Mouse (Mus musculus) neural tube, embryonic 14.5 days (tissue): ENCODE data around the gene Reg4. TPM values are rescaled to one million over a fixed set of nuclear protein-coding genes. Genes with fewer than 3 reads are reported as not detected.

ENCODE experiments used
- ATAC-seq: fragments of 200-750 bp; cut with Nextera tagmentation; 2 replicates; pipeline ENCODE4 v1.8.0; 2017; ENCODE audit warnings: low read depth, mild to moderate bottlenecking, moderate TSS enrichment, moderate library complexity
- H3K27ac ChIP-seq: fragments of 300-500 bp; sonication (generic); 2 replicates; pipeline ENCODE4 v1.5.1; 2014; ENCODE audit warnings: low read depth, mild to moderate bottlenecking, control low read depth, low read length, moderate library complexity, mixed read lengths
- H3K27me3 ChIP-seq: fragments of 300-500 bp; sonication (generic); 2 replicates; pipeline ENCODE4 v1.6.1; 2014; ENCODE audit warnings: low read length; ENCODE audit not compliant: control insufficient read depth, insufficient read depth
- H3K36me3 ChIP-seq: fragments of 300-500 bp; sonication (generic); 2 replicates; pipeline ENCODE4 v1.6.1; 2014; ENCODE audit warnings: low read length, mixed read lengths; ENCODE audit not compliant: control insufficient read depth, insufficient read depth
- H3K4me1 ChIP-seq: fragments of 300-500 bp; sonication (generic); 2 replicates; pipeline ENCODE4 v1.6.1; 2014; ENCODE audit warnings: low read length; ENCODE audit not compliant: control insufficient read depth, insufficient read depth
- H3K4me2 ChIP-seq: fragments of 300-500 bp; sonication (generic); 2 replicates; pipeline ENCODE4 v1.6.1; 2014; ENCODE audit warnings: mild to moderate bottlenecking, low read depth, low read length, control low read depth
- H3K4me3 ChIP-seq: fragments of 300-500 bp; sonication (generic); 2 replicates; pipeline ENCODE4 v1.5.1; 2014; ENCODE audit warnings: low read depth, low read length, control low read depth, mixed read lengths
- H3K9ac ChIP-seq: fragments of 300-500 bp; sonication (generic); replicated peaks from 2 replicates; pipeline ENCODE4 v1.6.1; 2014; ENCODE audit warnings: low read depth, mild to moderate bottlenecking, control low read depth, low read length, mixed read lengths
- H3K9me3 ChIP-seq: fragments of 300-500 bp; sonication (generic); 2 replicates; pipeline ENCODE4 v1.6.1; 2016; ENCODE audit warnings: low read length; ENCODE audit not compliant: control insufficient read depth
- WGBS: fragments of 180-500 bp; shearing (Covaris S2); extraction: QIAGEN DNeasy Blood & Tissue Kit; methylation state at CpG from one replicate; pipeline ENCODE4 v1.1.7; 2014; 5-methylcytosine and 5-hydroxymethylcytosine counted together
- polyA plus RNA-seq: library from polyadenylated mRNA; unstranded; fragments of >200 nt; fragmentation: Nextera tagmentation; extraction: Ambion mirVana; gene quantifications from 2 replicates; pipeline ENCODE4 v1.2.1, GENCODE M21; 2014

The Reg4 gene
- polyA plus RNA-seq, 1 experiment from 2014 or later, result not detected

DNA sequence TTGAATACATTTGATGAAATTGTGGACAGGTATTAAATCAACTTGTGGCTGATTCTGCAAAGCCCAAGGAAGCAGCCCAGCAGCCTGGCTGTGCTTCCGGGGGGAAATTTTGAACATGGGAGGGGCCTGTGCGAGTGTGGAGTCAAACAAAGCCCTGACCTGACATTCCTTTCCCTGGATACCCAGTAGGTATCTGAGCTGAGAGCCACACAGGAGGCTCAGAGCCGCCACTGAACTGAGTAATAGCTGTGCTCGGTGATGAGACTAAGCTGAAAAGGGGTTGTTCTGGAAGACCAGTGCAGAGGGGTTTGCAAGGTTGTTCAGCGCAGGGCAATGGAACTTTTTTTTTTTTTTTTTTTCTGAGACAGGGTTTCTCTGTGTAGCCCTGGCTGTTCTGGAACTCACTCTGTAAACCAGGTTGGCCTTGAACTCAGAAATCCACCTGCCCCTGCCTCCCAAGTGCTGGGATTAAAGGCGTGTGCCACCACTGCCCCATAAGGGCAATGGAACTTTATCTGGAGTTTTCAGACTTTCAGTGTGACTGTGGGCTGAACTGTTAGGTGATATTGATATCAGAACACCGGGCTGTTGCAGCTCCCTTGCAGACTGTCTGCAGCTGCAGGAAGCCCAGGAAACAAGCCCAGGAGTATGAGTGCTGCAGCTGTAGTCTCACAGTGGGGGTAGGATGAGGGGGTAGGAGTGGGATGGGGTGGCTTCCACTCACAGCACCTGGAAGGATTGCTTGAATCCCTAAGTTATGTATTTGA lies 25.2 kb downstream of the Reg4 start:
- Histone ChIP-seq H3K9ac (no peak overlapping the region), H3K4me1 (no peaks in the 10 kb centered on the region), H3K27me3 (no peaks in the 10 kb centered on the region), H3K27ac (no peak overlapping the region), H3K36me3 (no peaks in the 10 kb centered on the region), H3K4me2 (no peak overlapping the region), H3K4me3 (no peak overlapping the region), H3K9me3 (no peaks in the 10 kb centered on the region)
- 44% methylated on average over 7 of the region's 7 CpGs for WGBS
- no peak for ATAC-seq

DNA sequence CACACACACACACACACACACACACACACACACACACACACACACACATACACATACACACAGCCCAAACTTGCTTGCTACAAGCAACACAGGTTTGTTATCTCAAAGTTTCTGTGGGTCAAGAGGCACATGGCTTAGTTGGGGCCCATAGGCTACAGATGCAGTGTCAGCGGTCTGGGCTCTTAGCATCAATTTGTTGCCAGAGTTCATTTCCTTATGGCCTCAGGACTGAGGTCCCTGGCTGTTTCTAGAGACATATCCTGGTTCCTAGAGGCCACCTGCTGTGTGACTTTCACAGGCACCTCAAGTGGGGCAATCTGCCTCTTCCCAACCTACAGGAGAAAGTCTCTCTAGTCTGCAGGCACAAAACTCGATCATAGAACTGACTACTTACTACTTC lies 27.4 kb downstream of the Reg4 start:
- H3K27ac ChIP-seq, result no peak overlapping the region
- WGBS, result 82% methylated on average over 2 of the region's 2 CpGs
- H3K4me1 ChIP-seq, result no peaks in the 10 kb centered on the region
- H3K36me3 ChIP-seq, result no peaks in the 10 kb centered on the region
- no peaks in the 10 kb centered on the region for H3K27me3 ChIP-seq
- no peak overlapping the region for H3K4me2 ChIP-seq
- no peaks in the 10 kb centered on the region for H3K9me3 ChIP-seq
- H3K9ac ChIP-seq, result no peak overlapping the region
- ATAC-seq, result no peak
- H3K4me3 ChIP-seq, result no peak overlapping the region

DNA sequence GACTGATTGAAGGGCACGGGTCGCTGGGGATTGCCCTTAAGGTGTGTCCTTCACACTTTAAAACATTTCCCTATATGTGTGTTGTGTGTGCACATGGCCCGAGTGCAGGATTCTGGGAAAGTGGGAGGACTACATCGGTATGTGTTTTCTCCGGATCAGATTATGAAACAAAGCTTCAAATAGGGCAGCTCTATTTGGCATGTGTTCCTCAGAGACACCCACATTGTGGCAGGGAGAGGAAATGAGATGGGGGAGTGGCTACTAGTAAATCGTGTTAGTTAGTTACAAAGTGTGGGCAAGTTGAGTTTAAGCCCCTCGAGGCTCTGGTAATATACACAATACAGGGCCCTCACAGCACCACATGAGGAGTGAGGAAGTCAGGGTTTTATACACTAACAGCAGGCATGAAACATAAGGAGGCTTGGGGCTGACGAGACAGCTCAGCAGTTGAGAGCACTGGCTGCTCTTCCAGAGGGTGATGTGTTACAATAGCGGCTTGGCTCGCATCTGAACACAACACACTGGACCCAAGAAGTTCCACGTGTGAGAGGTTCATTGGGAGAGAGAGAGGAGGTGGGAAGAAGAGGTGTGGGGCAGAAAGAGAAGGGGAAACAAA lies 28.0 kb downstream of the Reg4 start:
- Histone ChIP-seq H3K4me2 (no peak overlapping the region), H3K4me3 (no peak overlapping the region), H3K9me3 (no peaks in the 10 kb centered on the region), H3K36me3 (no peaks in the 10 kb centered on the region), H3K4me1 (no peaks in the 10 kb centered on the region), H3K9ac (no peak overlapping the region), H3K27ac (no peak overlapping the region), H3K27me3 (no peaks in the 10 kb centered on the region)
- no peak for ATAC-seq
- 83% methylated on average over 11 of the region's 11 CpGs for WGBS

DNA sequence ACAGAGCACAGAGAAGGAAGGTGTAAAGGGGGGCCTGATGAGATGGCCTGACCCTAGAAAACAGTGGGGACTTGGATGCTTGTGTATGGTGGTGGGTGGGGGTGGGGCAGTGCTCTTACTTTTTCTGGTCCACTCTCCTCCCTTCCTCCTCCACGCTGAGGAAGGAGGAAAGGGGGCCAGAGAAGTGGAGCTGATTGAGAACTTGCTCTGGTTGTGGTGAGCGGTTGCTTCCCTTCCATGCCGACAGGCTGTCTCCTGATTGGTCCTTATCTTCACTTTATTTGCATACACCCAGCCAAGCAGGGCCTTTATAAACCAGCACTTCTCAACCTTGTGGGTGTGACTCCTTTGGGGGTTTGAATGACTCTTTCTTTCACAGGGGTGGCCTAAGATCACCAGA lies 32.1 kb downstream of the Reg4 start:
- Histone ChIP-seq H3K9ac (no peak overlapping the region), H3K27ac (no peak overlapping the region), H3K36me3 (no peaks in the 10 kb centered on the region), H3K4me2 (no peak overlapping the region), H3K27me3 (no peaks in the 10 kb centered on the region), H3K9me3 (no peaks in the 10 kb centered on the region), H3K4me1 (no peaks in the 10 kb centered on the region), H3K4me3 (no peak overlapping the region)
- WGBS, result 96% methylated on average over 2 of the region's 3 CpGs
- ATAC-seq, result no peak

DNA sequence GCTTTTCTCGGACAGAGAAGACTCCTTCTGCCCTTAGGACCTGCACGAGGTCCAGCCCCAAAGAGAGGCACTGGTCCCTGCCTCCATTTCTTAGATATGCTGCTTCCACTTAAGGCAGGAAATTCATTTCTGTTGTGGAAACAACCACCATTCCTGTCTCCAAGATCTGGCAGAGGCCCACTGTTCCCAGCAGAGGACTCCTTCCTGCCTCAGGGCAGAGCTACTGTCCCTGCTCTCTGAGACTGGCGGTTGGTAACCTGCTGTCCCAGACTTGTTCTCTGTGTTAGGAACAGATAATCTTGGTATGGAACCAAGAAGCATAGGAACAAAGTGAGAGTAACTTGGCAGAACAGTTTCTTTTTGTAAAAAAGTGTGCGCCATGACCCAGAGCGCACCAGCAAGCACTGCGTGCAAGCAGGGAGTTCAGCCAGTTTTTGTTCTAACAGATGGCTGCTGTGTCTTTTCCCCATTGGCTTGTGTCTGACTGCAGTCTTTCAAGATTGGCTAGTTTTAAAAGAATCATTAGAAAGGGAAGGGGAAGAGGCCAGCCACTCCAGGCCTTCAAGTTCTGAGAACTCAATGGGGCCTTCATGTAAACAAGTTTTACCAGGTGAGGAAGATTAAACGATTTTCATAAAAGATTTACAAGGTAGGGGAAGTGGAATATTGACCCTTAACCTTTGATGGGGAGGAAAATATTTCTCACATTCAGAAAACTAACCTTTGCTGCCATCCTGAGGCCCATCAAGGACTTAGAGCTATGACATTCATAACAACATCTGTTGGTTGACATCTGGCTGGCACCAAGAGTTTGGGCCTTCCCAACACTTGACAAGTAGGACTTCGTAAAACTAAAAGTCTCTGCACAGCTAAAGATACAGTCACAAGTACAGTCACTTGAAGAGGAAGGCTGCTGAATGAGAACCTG lies 33.0 kb downstream of the Reg4 start:
- no peaks in the 10 kb centered on the region for H3K9me3 ChIP-seq
- WGBS, result 90% methylated on average over 8 of the region's 8 CpGs

DNA sequence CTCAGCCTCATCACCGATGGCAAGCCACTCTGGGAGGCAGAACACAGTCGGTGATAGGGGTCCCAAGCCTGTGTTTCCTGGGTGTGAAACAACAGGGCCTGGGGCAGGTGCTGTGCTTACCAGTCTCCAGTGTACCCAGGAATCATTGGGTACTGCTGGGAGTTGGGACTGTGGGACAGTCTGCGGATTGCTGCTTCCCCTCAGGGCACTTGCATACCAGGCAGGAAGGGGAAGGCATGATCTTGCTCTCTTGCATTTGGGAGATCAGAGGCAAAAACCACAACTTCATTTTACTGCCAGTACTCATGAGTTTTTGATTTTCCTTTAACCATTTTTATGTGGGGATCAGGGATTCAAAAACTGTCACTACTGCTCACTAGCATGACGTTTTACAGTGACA lies 36.8 kb downstream of the Reg4 start:
- no peaks in the 10 kb centered on the region for H3K27me3 ChIP-seq
- no peaks in the 10 kb centered on the region for H3K4me1 ChIP-seq
- WGBS, result 93% methylated on average over 4 of the region's 4 CpGs
- no peak overlapping the region for H3K4me3 ChIP-seq
- H3K36me3 ChIP-seq, result no peaks in the 10 kb centered on the region
- no peaks in the 10 kb centered on the region for H3K9me3 ChIP-seq
- H3K4me2 ChIP-seq, result no peak overlapping the region
- no peak overlapping the region for H3K27ac ChIP-seq
- H3K9ac ChIP-seq, result no peak overlapping the region
- no peak for ATAC-seq

More for the DNA sequence above, 33.0 kb downstream of the Reg4 start:
- no peak overlapping the region for H3K9ac ChIP-seq
- no peak overlapping the region for H3K4me3 ChIP-seq
- no peak for ATAC-seq
- no peaks in the 10 kb centered on the region for H3K4me1 ChIP-seq
- no peak overlapping the region for H3K27ac ChIP-seq
- no peak overlapping the region for H3K4me2 ChIP-seq
- no peaks in the 10 kb centered on the region for H3K27me3 ChIP-seq
- no peaks in the 10 kb centered on the region for H3K36me3 ChIP-seq

DNA sequence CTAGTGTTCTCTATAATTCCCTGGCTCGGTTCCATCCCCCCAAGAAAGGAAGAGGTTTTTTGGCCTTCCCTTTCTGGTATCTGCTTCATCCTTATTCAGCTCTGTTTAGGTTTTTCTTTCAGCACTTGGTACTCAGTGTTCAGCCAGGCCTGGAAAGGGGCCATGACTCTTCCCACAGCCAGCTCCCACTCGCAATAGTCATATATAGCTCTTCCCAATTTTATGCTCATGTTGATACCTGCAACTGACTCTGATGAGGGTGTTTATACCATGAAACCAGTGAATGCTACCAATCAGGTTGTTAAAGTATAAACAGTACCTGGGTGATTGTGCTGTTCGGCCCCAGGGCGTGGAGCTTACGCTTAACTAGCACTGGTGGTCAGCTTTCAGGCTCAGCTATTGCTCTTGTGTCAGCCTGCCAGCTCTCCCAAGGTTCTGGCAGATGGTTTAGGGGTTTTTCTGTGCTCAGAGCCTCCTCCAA lies 37.4 kb downstream of the Reg4 start:
- Histone ChIP-seq H3K4me3 (no peak overlapping the region), H3K9ac (no peak overlapping the region), H3K36me3 (no peaks in the 10 kb centered on the region), H3K4me2 (no peak overlapping the region), H3K9me3 (no peaks in the 10 kb centered on the region), H3K27ac (no peak overlapping the region), H3K4me1 (no peaks in the 10 kb centered on the region), H3K27me3 (no peaks in the 10 kb centered on the region)
- ATAC-seq, result no peak
- 91% methylated on average over 5 of the region's 5 CpGs for WGBS

DNA sequence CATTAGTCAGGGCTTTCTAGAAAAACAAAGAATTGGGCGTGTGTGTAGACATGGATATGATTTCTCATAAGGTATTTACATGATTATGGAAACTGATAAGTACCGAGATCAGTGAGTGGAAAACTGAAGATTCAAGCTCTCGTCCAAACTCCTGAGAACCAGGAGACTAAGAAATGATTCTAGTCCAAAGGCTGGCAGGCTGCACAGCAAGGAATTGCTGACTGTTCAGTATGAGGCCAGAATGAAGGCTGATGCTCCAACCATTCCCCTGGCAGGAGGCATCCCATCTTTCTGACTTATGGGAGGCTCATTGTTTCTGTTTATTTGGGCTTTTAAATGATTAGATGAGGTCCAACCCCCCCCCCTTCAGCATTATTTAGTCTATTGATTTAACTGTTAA lies 38.6 kb downstream of the Reg4 start:
- no peaks in the 10 kb centered on the region for H3K9me3 ChIP-seq
- H3K9ac ChIP-seq, result no peak overlapping the region
- H3K27ac ChIP-seq, result no peak overlapping the region
- no peaks in the 10 kb centered on the region for H3K36me3 ChIP-seq
- no peak for ATAC-seq
- H3K4me1 ChIP-seq, result no peaks in the 10 kb centered on the region
- H3K27me3 ChIP-seq, result no peaks in the 10 kb centered on the region
- WGBS, result 89% methylated on average over 3 of the region's 3 CpGs
- H3K4me3 ChIP-seq, result no peak overlapping the region
- no peak overlapping the region for H3K4me2 ChIP-seq

DNA sequence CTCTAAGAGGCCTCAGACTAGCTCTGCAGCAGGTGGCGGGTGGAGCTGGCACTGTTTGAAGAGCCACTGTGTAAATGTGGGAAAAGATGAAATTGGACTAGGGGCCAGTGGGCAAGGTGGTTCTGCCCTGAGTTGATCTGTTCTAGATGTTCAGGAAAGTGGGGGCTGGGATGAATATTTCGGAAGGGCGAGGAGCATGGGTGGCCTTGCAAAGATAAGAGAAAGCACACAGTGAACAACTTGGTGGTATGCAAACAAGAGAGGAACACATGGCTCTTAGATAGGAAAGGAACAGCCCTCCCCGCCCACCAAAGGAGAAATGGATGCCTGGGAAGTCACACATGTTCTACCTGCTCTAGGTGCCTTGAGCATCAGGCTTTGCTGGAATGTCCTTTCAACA lies 39.5 kb downstream of the Reg4 start:
- ATAC-seq, result no peak

More for the DNA sequence above, 39.5 kb downstream of the Reg4 start:
- Histone ChIP-seq H3K9me3 (no peaks in the 10 kb centered on the region), H3K4me1 (no peaks in the 10 kb centered on the region), H3K27me3 (no peaks in the 10 kb centered on the region), H3K9ac (no peak overlapping the region), H3K27ac (no peak overlapping the region), H3K4me3 (no peak overlapping the region), H3K36me3 (no peaks in the 10 kb centered on the region), H3K4me2 (no peak overlapping the region)
- 93% methylated on average over 4 of the region's 4 CpGs for WGBS
